Mouse (Mus musculus): ENCODE measurements at regions not wholly inside any gene's neighbourhood (a gene's known extent, or its start where the extent isn't known, plus 50 kb on each side); places are given as distances from the start of the nearest gene placed in this dataset.

GRCm38 (mm10) chr15:42296406-42296805 lies 2162.2 kb downstream of the 9330182O14Rik start:
- no peak for DNase-seq (ENCODE audit: extremely low read depth, insufficient read length, low spot score)

DNA sequence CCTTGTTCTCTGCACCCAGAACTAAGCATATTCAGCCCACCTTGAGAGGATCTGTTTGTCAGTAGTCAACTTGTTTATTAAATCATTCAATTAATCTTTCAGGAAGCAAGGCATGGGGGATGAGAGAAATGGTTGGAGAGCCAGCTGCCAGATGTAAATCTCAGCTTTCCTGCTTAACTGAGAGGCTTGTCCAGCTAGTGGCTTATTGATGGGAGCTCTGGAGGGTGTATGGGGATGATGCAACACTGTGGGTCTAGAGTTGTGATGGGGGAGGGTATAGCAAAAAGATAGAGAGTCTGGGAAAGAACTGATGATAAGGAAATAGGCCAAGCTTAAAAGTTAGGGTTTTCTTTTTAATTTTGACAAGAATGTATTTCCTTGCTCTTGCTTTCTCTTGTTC lies 2163.3 kb downstream of the 9330182O14Rik start:
- no peak for DNase-seq (ENCODE audit: extremely low read depth, insufficient read length, low spot score)

DNA sequence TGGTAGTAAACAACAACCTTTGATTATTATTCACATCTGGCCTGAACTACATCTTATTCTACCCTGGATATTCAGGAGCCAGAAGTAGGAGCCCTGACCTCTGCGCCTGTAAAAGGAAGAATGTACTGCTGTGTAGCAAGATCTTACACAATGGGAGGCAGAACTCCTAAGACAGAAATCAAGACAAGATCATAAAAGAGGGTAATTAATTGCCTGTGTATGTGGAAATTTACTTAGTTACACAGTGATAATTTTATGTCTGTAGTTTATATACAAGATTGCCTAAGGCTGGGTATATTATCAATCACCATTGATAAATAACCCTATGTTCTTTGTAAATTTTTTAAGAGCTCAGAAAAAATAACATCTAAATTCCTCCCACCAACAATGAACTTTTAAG lies 2167.8 kb downstream of the 9330182O14Rik start:
- no peak for DNase-seq (ENCODE audit: extremely low read depth, insufficient read length, low spot score)

DNA sequence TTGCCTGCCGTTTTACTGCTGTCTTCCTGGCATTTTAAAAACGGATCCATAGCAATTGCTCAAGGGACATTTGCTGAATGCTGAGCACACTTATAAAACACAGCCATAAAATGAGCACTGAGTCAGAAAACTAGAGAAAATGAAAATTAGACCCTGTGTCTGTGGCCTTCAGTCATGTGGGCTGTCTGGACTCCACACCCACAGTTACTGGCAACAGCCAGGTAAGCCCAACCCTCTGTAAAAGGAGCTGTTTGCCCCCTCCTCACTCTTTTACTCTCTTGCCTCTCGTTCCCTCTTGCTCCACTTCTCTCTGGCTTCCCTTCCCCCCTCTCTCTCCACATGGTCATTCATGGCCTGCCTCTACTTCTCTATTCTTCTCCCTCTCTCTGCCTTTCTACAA lies 2169.9 kb downstream of the 9330182O14Rik start:
- no peak for DNase-seq (ENCODE audit: extremely low read depth, insufficient read length, low spot score)

DNA sequence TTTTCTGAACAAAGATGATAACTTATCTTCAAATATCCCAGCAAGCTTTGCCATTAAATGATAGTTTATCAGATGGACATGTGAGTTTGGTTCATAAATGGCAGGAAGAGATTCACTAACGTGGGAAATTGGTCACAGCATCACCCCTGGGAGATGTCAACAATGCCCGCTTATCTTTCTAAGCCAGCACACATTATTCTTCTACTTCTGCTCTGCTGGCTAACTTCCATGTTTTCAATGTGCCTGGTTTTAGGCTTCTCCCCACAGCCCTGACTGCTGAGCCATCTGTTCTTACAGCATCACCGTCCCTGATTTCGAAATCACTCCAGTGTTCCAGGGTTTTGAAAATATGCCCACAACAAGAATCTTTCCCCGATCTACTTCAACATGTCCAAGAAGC lies 2175.4 kb downstream of the 9330182O14Rik start:
- no peak for DNase-seq (ENCODE audit: extremely low read depth, insufficient read length, low spot score)

GRCm38 (mm10) chr15:42311166-42311565 lies 2177.0 kb downstream of the 9330182O14Rik start:
- no peak for DNase-seq (ENCODE audit: extremely low read depth, insufficient read length, low spot score)

- no peak for DNase-seq (ENCODE audit: extremely low read depth, insufficient read length, low spot score)
Observed at GRCm38 (mm10) chr15:42320349-42320748, 2186.2 kb downstream of the 9330182O14Rik start.

DNA sequence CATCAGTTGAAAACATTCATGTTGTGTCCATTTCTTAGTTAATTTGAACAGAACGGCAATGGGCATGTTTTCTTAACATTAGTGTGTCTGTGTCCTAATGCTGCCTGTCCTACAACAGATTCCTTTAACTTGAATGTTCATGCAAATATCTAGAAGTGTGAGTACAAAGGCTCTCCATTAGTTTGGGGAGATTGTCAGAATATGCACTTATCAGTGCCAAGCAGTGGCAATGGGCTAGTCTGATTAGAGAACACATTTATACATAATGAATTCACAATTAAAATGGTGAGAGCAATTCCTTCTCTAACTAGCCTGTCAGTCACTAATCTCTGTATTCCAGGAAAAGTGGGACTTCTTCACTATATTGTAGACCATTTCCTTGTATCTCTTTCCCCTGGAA lies 2188.8 kb downstream of the 9330182O14Rik start:
- DNase-seq (ENCODE audit: extremely low read depth, insufficient read length, low spot score): no peak

- no peak for DNase-seq (ENCODE audit: extremely low read depth, insufficient read length, low spot score)
Observed at GRCm38 (mm10) chr15:42325221-42325620, 2191.1 kb downstream of the 9330182O14Rik start.

DNA sequence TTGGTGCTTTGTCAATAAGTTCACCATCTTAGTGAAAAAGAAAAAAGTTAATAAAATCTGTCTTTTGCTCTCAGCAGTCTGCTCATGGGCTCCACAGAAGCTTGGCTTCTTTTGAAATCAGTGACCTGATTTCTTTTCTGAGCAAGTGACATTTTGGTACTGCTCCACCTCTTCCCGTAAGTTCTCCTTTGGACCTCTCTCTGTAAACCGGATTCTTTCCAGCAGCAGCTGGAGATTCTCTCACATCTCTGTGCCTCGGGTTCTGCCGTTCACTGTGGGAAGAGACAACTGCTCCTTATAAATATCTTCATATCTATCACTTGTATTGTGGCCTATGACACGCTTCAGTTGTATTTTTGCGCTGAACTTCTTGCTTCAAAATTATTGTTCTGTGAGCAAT lies 2194.4 kb downstream of the 9330182O14Rik start:
- DNase-seq (ENCODE audit: extremely low read depth, insufficient read length, low spot score): no peak

- DNase-seq (ENCODE audit: extremely low read depth, insufficient read length, low spot score): no peak
Observed at GRCm38 (mm10) chr15:42329742-42330141, 2195.6 kb downstream of the 9330182O14Rik start.

- DNase-seq (ENCODE audit: extremely low read depth, insufficient read length, low spot score): no peak
Observed at GRCm38 (mm10) chr15:42333642-42334041, 2199.5 kb downstream of the 9330182O14Rik start.

DNA sequence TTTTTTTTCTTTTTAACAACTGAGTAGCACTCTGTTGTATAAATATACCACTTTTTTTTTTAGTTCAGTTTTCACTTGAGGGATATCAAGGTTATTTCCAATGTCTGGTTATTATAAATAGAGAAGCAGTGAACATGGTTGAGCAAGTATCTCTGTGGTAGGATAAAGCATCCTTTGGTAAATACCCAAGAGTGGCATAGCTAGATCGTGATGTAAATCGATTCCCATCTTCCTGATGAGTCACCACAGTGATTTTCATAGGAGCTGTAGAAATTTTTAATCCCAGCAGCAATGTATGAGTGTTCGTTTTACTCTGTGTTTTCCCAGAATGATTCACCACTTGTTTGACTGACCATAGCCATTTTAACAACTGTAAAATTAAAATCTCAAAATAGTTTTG lies 2212.0 kb downstream of the 9330182O14Rik start:
- DNase-seq (ENCODE audit: extremely low read depth, insufficient read length, low spot score): no peak

- no peak for DNase-seq (ENCODE audit: extremely low read depth, insufficient read length, low spot score)
Observed at GRCm38 (mm10) chr15:42361871-42362270, 2227.7 kb downstream of the 9330182O14Rik start.

DNA sequence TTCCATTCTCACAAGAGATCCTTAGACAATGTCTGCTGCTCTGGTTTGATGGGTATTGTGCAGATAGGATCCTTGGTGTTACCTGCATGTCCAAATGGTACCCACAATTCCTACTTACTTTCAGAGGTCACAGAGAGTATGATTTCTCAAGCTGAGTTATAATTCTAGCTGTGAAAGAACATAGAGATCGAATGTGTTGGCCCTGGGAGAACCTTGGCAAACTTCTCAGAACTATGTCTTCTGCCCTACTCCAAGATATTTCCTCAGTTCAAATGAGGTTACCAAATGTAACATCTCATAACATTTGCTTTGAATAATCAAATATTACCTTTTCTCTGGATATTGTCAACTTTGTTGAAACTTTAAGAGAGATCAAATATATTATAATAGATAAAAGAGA lies 2230.8 kb downstream of the 9330182O14Rik start:
- no peak for DNase-seq (ENCODE audit: extremely low read depth, insufficient read length, low spot score)

- DNase-seq (ENCODE audit: extremely low read depth, insufficient read length, low spot score): no peak
Observed at GRCm38 (mm10) chr15:42366796-42367195, 2232.6 kb downstream of the 9330182O14Rik start.

DNA sequence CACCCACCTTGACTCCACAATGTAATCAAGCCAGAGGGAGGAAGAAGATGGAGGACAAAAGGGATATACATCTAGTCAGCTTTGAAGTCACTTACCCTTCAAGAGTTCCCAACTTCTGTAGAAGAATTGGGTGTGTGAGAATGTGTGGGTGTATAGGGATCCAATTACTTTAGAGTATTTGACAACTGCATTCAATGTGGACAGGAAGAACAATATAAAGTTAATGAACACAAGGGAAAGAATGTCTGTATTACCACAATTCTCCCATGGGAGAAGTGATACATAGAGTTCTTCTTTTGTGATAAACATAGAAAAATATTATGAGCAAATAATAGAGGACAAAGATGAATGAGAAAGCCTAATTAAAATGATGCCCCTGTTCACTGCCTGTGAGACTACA lies 2235.4 kb downstream of the 9330182O14Rik start:
- no peak for DNase-seq (ENCODE audit: extremely low read depth, insufficient read length, low spot score)

- DNase-seq (ENCODE audit: extremely low read depth, insufficient read length, low spot score): no peak
Observed at GRCm38 (mm10) chr15:42370044-42370443, 2235.9 kb downstream of the 9330182O14Rik start.

DNA sequence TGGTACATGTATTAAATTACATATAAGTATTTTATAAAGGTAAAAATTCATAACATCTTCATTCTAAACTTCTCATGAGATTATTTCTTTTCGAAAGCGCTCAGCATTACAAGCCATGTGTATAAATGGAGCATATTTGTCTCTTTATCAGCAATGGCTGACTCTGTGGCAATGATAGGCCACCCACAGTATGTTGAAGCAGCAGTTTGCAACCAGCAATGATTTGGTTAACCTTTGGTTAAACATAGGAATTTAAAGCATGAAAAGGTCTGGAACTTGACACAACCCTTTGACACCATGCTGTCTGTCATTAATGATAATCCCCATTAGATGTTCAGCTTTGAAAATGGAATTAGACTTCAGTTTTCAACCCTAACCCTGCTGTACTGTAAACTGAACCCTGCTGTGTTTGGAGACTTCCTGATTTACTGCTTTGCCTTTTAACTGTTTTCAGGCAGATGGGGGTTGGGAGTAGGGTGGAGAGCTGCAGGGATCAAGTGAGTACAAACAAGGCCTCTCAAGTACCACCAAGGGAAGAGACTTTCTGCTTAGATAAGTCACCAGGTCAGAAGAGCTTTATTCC lies 2238.6 kb downstream of the 9330182O14Rik start:
- no peak for DNase-seq (ENCODE audit: extremely low read depth, insufficient read length, low spot score)

Measured in 3134 (cell line).